Mouse (Mus musculus): Measurements from ENCODE around the gene Ptprm.

DNA sequence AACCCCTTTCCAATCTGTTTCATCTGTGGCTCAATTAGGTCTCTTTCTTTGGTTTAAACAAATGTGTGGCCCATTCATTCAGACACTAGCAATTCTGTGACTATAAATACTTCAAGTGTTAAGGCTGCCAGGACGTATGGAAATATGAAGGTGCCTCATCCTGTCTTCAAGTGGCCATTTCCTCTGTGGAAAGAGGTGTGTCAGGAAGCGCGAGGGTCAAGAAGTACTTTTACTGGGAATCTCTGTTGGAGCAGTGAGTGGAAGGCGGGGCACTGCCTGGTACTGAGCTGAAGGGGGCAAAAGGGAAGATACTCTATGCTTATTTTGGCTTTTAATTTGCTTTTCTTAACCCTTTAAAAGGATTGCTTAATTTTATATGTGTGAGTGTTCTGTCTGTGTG, 659.9 kb downstream of the Ptprm start:
- TF ChIP-seq CTCF (IDR thresholded peaks at IDR 0.05; ENCODE audit: low read depth) (no peak), EP300 (IDR thresholded peaks at IDR 0.05; ENCODE audit: low read depth) (no peak)
